Mouse (Mus musculus): ENCODE data around the gene Krt20.

DNA sequence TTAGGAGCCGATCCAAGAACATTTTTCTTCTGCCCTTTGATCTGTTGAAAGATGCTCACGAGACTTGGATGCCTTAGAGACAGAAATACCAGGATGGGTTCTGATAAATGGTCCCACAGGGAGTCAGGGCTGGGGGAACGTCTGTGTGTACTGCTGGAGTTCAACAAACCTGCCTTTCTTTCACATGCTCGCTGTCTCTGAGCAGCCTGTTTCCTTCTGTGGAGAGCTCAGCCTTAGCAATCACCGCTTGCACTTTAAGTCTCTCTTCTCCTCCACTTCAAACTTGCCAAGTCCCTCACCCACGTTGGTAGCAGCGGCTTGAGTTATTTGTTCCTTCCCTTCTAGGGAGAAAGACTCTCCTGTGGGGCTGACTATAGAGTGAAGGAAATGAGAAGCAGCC, 28.4 kb upstream of the Krt20 start:
- TF ChIP-seq CTCF (IDR thresholded peaks at IDR 0.05; ENCODE audit: low read depth, low read length) (no peak), GATA1 (IDR thresholded peaks at IDR 0.05; ENCODE audit: borderline replicate concordance, low read length) (no peak), TAL1 (conservative IDR thresholded peaks at IDR 0.05; ENCODE audit: low read depth, low read length) (no peak), POLR2AphosphoS5 (IDR thresholded peaks at IDR 0.05; ENCODE audit: insufficient replicate concordance, low read depth, low read length) (no peak), GATA2 (IDR thresholded peaks at IDR 0.05; ENCODE audit: borderline replicate concordance, low read depth, low read length) (no peak)
